ENCODE assay signal across 8 mouse cellular contexts in the genomic region with DNA sequence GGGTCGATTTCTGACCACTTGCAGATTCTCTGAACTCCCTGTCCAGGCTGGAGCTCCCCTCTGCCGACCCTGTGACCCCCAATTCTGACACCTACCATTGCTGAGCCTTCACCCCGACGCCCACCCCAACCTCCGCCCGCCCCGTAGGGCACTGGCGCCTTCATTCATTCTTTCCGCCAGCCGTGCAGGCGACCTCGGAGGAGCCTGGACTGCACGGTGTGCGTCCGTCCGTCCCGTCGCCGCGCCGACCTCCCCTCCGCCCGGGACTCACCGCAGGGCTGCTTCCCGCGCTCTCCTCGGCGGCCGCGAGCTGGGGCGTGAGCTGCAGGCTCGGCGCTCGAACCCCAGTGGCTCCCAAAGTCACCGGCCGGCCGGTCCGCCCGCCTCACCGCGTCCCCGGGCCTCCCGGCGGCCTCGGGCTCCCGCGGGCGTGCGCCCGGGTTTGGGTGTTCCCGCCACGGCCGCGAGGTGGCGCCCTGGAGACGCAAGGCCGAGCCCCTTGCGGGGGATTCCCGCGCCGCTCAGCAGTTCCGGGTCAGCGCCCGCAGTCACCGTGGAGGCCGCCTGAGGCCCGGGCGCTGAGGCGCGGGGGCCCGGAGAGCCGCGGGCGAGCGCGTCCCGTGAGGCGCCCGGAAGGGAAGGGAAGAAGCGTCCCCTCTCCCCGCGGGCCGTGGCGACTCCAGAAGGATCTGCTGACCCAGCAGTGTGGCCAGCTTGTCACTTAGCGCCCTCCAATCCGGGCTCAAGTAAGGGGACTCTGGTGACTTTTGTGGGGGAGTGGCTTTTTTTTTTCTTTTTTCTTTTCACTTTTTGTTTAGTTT. TPM values are rescaled to one million over a fixed set of nuclear protein-coding genes. Genes with fewer than 3 reads are reported as not detected.
DNase-seq lines count a peak whose midpoint lies in the region; ATAC-seq and TF ChIP-seq lines count a peak whose summit lies in the region.

A gene (plus strand): TSS at position 547 of the 821 bp plus-strand sequence.
A gene (minus strand): TSS at position 679 of the 821 bp plus-strand sequence.

- H3K36me3 ChIP-seq in C2C12 (ENCODE audit: control insufficient read depth, insufficient read depth), result peaks cover 20% of the 10 kb centered on the region
- no peaks in the 10 kb centered on the region; the same call in 1 of the 2 replicates for H3K36me3 ChIP-seq in erythroblast, embryonic 14.5 days (ENCODE audit: control insufficient read depth)
- H3K36me3 ChIP-seq in heart, embryonic 13.5 days, result no peaks in the 10 kb centered on the region
- H3K36me3 ChIP-seq in kidney, postnatal 0 days (ENCODE audit: insufficient read depth, low read length), result no peaks in the 10 kb centered on the region
- no peaks in the 10 kb centered on the region for H3K36me3 ChIP-seq in liver, embryonic 14.5 days (replicated peaks; ENCODE audit: control insufficient read depth, insufficient read depth, low read depth)
- H3K36me3 ChIP-seq in stomach, embryonic 14.5 days (ENCODE audit: control insufficient read depth, insufficient read depth, low read length), result 0 out of 2 replicates have a peak, but pooled peaks cover 1% of the 10 kb centered on the region

- peaks cover 12% of the 10 kb centered on the region for H3K4me1 ChIP-seq in erythroblast, embryonic 14.5 days (ENCODE audit: control insufficient read depth)
- peaks cover 37% of the 10 kb centered on the region for H3K4me1 ChIP-seq in heart, embryonic 13.5 days
- H3K4me1 ChIP-seq in kidney, postnatal 0 days (replicated peaks; ENCODE audit: insufficient read depth, low read length), result no peaks in the 10 kb centered on the region
- peaks cover 0 to 12% of the 10 kb centered on the region in 2 experiments; a peak in 3 of 4 replicates for H3K4me1 ChIP-seq in liver, embryonic 14.5 days (replicated peaks; ENCODE audit: control insufficient read depth in 2 of 2, insufficient read depth in 2 of 2, low read length in 1 of 2)
- H3K4me1 ChIP-seq in stomach, embryonic 14.5 days (ENCODE audit: control insufficient read depth, insufficient read depth, low read length), result no peaks in the 10 kb centered on the region; the same call in 1 of the 2 replicates

- peak within 1 kb of the TSS; percentile 83 for H3K4me2 ChIP-seq in heart, embryonic 13.5 days
- H3K4me2 ChIP-seq in kidney, postnatal 0 days (ENCODE audit: low read length), result peak within 1 kb of the TSS; percentile 90
- H3K4me2 ChIP-seq in liver, embryonic 14.5 days (ENCODE audit: low read depth), result peak within 1 kb of the TSS; percentile 74
- H3K4me2 ChIP-seq in stomach, embryonic 14.5 days (replicated peaks; ENCODE audit: low read depth, low read length), result peak within 1 kb of the TSS; percentile 77

- peak; percentile 94 for TF ChIP-seq CTCF in C2C12 (IDR thresholded peaks at IDR 0.05; ENCODE audit: control insufficient read depth, insufficient read depth, insufficient read length)
- peak; percentile 64 for TF ChIP-seq CTCF in kidney, postnatal 0 days (IDR thresholded peaks at IDR 0.05; ENCODE audit: low read depth)
- TF ChIP-seq CTCF in liver, embryonic 14.5 days (IDR thresholded peaks at IDR 0.05; ENCODE audit: low read depth), result peak; percentile 69

- no peaks in the 10 kb centered on the region for H3K27me3 ChIP-seq in C2C12 (ENCODE audit: control insufficient read depth, insufficient read depth, insufficient read length)
- H3K27me3 ChIP-seq in erythroblast, embryonic 14.5 days (ENCODE audit: control insufficient read depth), result peaks cover 11% of the 10 kb centered on the region
- H3K27me3 ChIP-seq in heart, embryonic 13.5 days (replicated peaks), result no peaks in the 10 kb centered on the region
- no peaks in the 10 kb centered on the region for H3K27me3 ChIP-seq in kidney, postnatal 0 days (ENCODE audit: insufficient read depth, low read length)
- H3K27me3 ChIP-seq in liver, embryonic 14.5 days (ENCODE audit: control insufficient read depth, insufficient read depth, low read length), result no peaks in the 10 kb centered on the region
- H3K27me3 ChIP-seq in stomach, embryonic 14.5 days (ENCODE audit: control insufficient read depth, insufficient read depth, low read length), result no peaks in the 10 kb centered on the region

- WGBS in heart, embryonic 13.5 days, result under 1% methylated on average over 86 of the region's 86 CpGs
- WGBS in kidney, postnatal 0 days, result under 1% methylated on average over 83 of the region's 86 CpGs
- under 1% methylated on average over 86 of the region's 86 CpGs for WGBS in liver, embryonic 14.5 days (ENCODE audit: insufficient replicate concordance)
- under 1% methylated on average over 82 of the region's 86 CpGs for WGBS in stomach, embryonic 14.5 days

- H3ac ChIP-seq in C2C12 (ENCODE audit: control insufficient read depth, insufficient read length, low read depth), result peak within 1 kb of the TSS; percentile 100

- no peak within 1 kb of the TSS for H3K27ac ChIP-seq in heart, embryonic 13.5 days (replicated peaks)
- peak within 1 kb of the TSS; percentile 25; the same call in 1 of the 2 replicates for H3K27ac ChIP-seq in kidney, postnatal 0 days
- H3K27ac ChIP-seq in liver, embryonic 14.5 days, result no peak within 1 kb of the TSS
- H3K27ac ChIP-seq in stomach, embryonic 14.5 days (ENCODE audit: low read length), result no peak within 1 kb of the TSS; the same call in 1 of the 2 replicates

- peak within 1 kb of the TSS; percentile 45 for H3K4me3 ChIP-seq in C2C12 (ENCODE audit: insufficient read depth, poor library complexity, severe bottlenecking)
- peak within 1 kb of the TSS; percentile 69 for H3K4me3 ChIP-seq in erythroblast, embryonic 14.5 days (replicated peaks)
- peak within 1 kb of the TSS; percentile 76 for H3K4me3 ChIP-seq in heart, embryonic 13.5 days
- H3K4me3 ChIP-seq in kidney, postnatal 0 days (replicated peaks; ENCODE audit: low read depth, low read length), result peak within 1 kb of the TSS; percentile 65
- H3K4me3 ChIP-seq in liver, embryonic 14.5 days (ENCODE audit: insufficient read depth in 1 of 2, low read depth in 2 of 2, low read length in 2 of 2), result peak within 1 kb of the TSS; percentile 65 to 68
- H3K4me3 ChIP-seq in stomach, embryonic 14.5 days (ENCODE audit: low read depth, low read length), result peak within 1 kb of the TSS; percentile 53

- peak; percentile 54 for DNase-seq in brain, adult 2 months (ENCODE audit: low read depth, low spot score)
- peak; percentile 68 for DNase-seq in kidney, postnatal 0 days (ENCODE audit: low spot score)
- DNase-seq in liver, embryonic 14.5 days (ENCODE audit: low read depth in 3 of 3, low spot score in 3 of 3), result peak; percentile 34 to 51 (median 39)
- DNase-seq in natural killer cell, adult 2 months (ENCODE audit: low spot score in 2 of 2), result peak; percentile 77 to 86

- no peaks in the 10 kb centered on the region for H3K79me3 ChIP-seq in C2C12 (ENCODE audit: low read depth)

- no peaks in the 10 kb centered on the region for H3K9me3 ChIP-seq in erythroblast, embryonic 14.5 days (ENCODE audit: control insufficient read depth, low read length)
- H3K9me3 ChIP-seq in heart, embryonic 13.5 days, result no peaks in the 10 kb centered on the region
- no peaks in the 10 kb centered on the region for H3K9me3 ChIP-seq in kidney, postnatal 0 days (replicated peaks; ENCODE audit: low read length)
- no peaks in the 10 kb centered on the region for H3K9me3 ChIP-seq in liver, embryonic 14.5 days (ENCODE audit: control insufficient read depth, low read length)
- no peaks in the 10 kb centered on the region for H3K9me3 ChIP-seq in stomach, embryonic 14.5 days (ENCODE audit: control insufficient read depth, low read depth, low read length)

- H3K9ac ChIP-seq in heart, embryonic 13.5 days, result peak within 1 kb of the TSS; percentile 87
- H3K9ac ChIP-seq in kidney, postnatal 0 days (ENCODE audit: low read depth, low read length), result peak within 1 kb of the TSS; percentile 76
- H3K9ac ChIP-seq in liver, embryonic 14.5 days (replicated peaks), result peak within 1 kb of the TSS; percentile 64
- peak within 1 kb of the TSS; percentile 66 for H3K9ac ChIP-seq in stomach, embryonic 14.5 days (replicated peaks; ENCODE audit: low read depth, low read length)

- no peak for TF ChIP-seq EP300 in liver, embryonic 14.5 days (IDR thresholded peaks at IDR 0.05; ENCODE audit: low read depth)

- H3K79me2 ChIP-seq in C2C12 (ENCODE audit: control insufficient read depth, insufficient read depth), result no peaks in the 10 kb centered on the region

- ATAC-seq in heart, embryonic 13.5 days (ENCODE audit: extremely low read depth, insufficient number of reproducible peaks, low FRiP score, low TSS enrichment), result 0 out of 2 replicates have a peak, but pooled peaks have one; percentile 45
- peak; percentile 79 for ATAC-seq in kidney, postnatal 0 days (replicated peaks; ENCODE audit: low FRiP score, low read depth)
- peak; percentile 81 for ATAC-seq in liver, embryonic 14.5 days (ENCODE audit: insufficient read depth)
- ATAC-seq in stomach, embryonic 14.5 days (ENCODE audit: insufficient number of reproducible peaks, insufficient read depth, low FRiP score, low read depth), result peak; percentile 81; the same call in 1 of the 2 replicates

TF ChIP-seq in C2C12, 6 proteins besides CTCF, POLR2A, EP300 and RAD21:
- TF ChIP-seq MAX (IDR thresholded peaks at IDR 0.05), result peak; percentile 15
- no peak for TF ChIP-seq USF1 (IDR thresholded peaks at IDR 0.05; ENCODE audit: low read depth)
- TF ChIP-seq FOSL1 (IDR thresholded peaks at IDR 0.05; ENCODE audit: insufficient read depth, low read length, poor library complexity, severe bottlenecking), result no peak
- no peak for TF ChIP-seq CEBPB (IDR thresholded peaks at IDR 0.05; ENCODE audit: low read depth)
TF ChIP-seq in C2C12: peak in this region for 1.

RNA-seq across cellular contexts. Expression of the first gene that starts in this region (rescaled TPM):
- 2.1 TPM for polyA plus RNA-seq in C2C12 (2012; fragmentation: generic; extraction: Trizol)
- 0.12 TPM in 1 of 2 replicates, not detected in the other for polyA plus RNA-seq in erythroblast, embryonic 14.5 days (2012)
- polyA plus RNA-seq in heart, embryonic 13.5 days (2015; fragmentation: Nextera tagmentation; extraction: Ambion mirVana), result 1.8 and 2.2 TPM in 2 replicates
- 2.3 and 2.6 TPM in 2 replicates for polyA plus RNA-seq in kidney, postnatal 0 days (2015; fragmentation: Nextera tagmentation; extraction: Ambion mirVana)
- 0.57 and 0.75 TPM in 2 replicates for polyA plus RNA-seq in liver, embryonic 14.5 days (2012; rRNA removed)
- polyA plus RNA-seq in liver, embryonic 14.5 days (2014; fragmentation: Nextera tagmentation; extraction: Ambion mirVana), result 1.4 and 1.8 TPM in 2 replicates
- 3.8 and 5.1 TPM in 2 replicates for polyA plus RNA-seq in stomach, embryonic 14.5 days (2014; fragmentation: Nextera tagmentation; extraction: Ambion mirVana)

RNA-seq across cellular contexts. Expression of the second gene that starts in this region (rescaled TPM):
- 5.4 TPM for polyA plus RNA-seq in C2C12 (2012; fragmentation: generic; extraction: Trizol)
- not detected in 2 replicates for polyA plus RNA-seq in erythroblast, embryonic 14.5 days (2012)
- 6.9 TPM in 2 replicates for polyA plus RNA-seq in heart, embryonic 13.5 days (2015; fragmentation: Nextera tagmentation; extraction: Ambion mirVana)
- polyA plus RNA-seq in kidney, postnatal 0 days (2015; fragmentation: Nextera tagmentation; extraction: Ambion mirVana), result 5.5 and 5.8 TPM in 2 replicates
- polyA plus RNA-seq in liver, embryonic 14.5 days (2012; rRNA removed), result 4.8 and 5.3 TPM in 2 replicates
- 4.0 TPM in 2 replicates for polyA plus RNA-seq in liver, embryonic 14.5 days (2014; fragmentation: Nextera tagmentation; extraction: Ambion mirVana)
- 9.0 and 12.2 TPM in 2 replicates for polyA plus RNA-seq in stomach, embryonic 14.5 days (2014; fragmentation: Nextera tagmentation; extraction: Ambion mirVana)
